Mouse (Mus musculus) G1E (cell line): Measurements from ENCODE around the gene BC048679.

Experiments
- CTCF ChIP-seq: IDR thresholded peaks from 2 replicates; pipeline ENCODE4 v1.5.1; 2012; ENCODE audit warnings: low read depth, low read length, inconsistent platforms, mixed read lengths
- GATA1 ChIP-seq: IDR thresholded peaks from 2 replicates; pipeline ENCODE4 v1.6.1; 2012; ENCODE audit warnings: borderline replicate concordance, low read length, inconsistent platforms, mixed read lengths
- GATA2 ChIP-seq: IDR thresholded peaks from 2 replicates; pipeline ENCODE4 v1.6.1; 2012; ENCODE audit warnings: low read depth, low read length, inconsistent platforms, borderline replicate concordance
- POLR2AphosphoS5 ChIP-seq: IDR thresholded peaks from 2 replicates; pipeline ENCODE4 v1.6.1; 2012; ENCODE audit warnings: low read depth, low read length, inconsistent platforms; ENCODE audit not compliant: insufficient replicate concordance

- TF ChIP-seq CTCF: no peak
- no peak for TF ChIP-seq GATA2
- TF ChIP-seq POLR2AphosphoS5: no peak
- no peak for TF ChIP-seq GATA1
Observed at GRCm38 (mm10) chr7:81464116-81464515, 34.0 kb downstream of the BC048679 start.
